Comparison of ENCODE assay signal across 10 mouse cellular contexts in the genomic region with DNA sequence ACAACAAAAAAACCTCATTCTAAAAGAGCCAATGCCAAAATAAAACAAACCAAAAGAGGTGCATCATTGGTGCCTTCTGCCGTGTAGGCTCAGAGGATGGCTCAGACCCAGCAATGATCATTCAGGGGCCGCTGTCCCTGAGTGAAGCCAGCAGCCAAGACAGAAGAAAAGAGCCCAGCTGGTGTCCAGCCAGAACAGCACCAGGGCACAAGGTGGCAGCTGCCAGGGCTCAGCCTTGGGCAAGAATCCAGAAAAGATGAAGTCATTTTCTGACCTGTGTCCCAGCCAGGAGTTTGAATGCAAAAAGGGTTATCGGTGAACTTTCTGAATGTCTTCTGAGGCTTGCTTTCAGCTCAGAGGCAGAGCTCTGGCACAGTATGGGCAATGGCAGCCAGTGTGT.
A peak's percentile ranks its signal among the peaks of the same experiment; 100 is the strongest.
DNase-seq lines count a peak whose midpoint lies in the region; ATAC-seq and TF ChIP-seq lines count a peak whose summit lies in the region.
"Had no signal": no experiment of that assay in that cellular context is flagged by ENCODE, and none has a peak within 500 bp of the region (broad histone marks: within the 10 kb centered on the region; RNA-seq: fewer than 3 reads in every experiment).

No protein-coding gene starts in this region.

- 0 out of 2 replicates have a peak, but pooled peaks cover 2% of the 10 kb centered on the region for H3K36me3 ChIP-seq in neural tube, embryonic 12.5 days

- no peak for DNase-seq in neural tube, embryonic 10.5 days (ENCODE audit: extremely low spot score, low spot score)
- DNase-seq in gastrocnemius, adult 2 months, result peak; percentile 72
- peak; percentile 77 for DNase-seq in kidney, postnatal 14 days
- peak; percentile 45 for DNase-seq in ovary, postnatal 14 days (ENCODE audit: low spot score)
- DNase-seq in yolk sac, embryonic 10.5 days (ENCODE audit: low spot score), result no peak

- no peak for TF ChIP-seq CTCF in gastrocnemius, adult 2 months (IDR thresholded peaks at IDR 0.05)

- 0 out of 2 replicates have a peak, but pooled peaks cover 3% of the 10 kb centered on the region for H3K9me3 ChIP-seq in neural tube, embryonic 12.5 days

- no peak overlapping the region for H3K4me3 ChIP-seq in neural tube, embryonic 12.5 days
- peak overlapping the region; percentile 26; the same call in 1 of the 2 replicates for H3K4me3 ChIP-seq in gastrocnemius, adult 2 months
- H3K4me3 ChIP-seq: erythroblast, embryonic 14.5 days; myocyte had no signal

- H3K27me3 ChIP-seq in neural tube, embryonic 12.5 days (replicated peaks), result no peaks in the 10 kb centered on the region

- ATAC-seq in neural tube, embryonic 12.5 days (ENCODE audit: low FRiP score, low read depth), result 0 out of 2 replicates have a peak, but pooled peaks have one; percentile 15
- peak; percentile 63 for ATAC-seq in cerebellum, adult (ENCODE audit: insufficient number of reproducible peaks, low FRiP score, low TSS enrichment)
- no peak for ATAC-seq in erythroblast, adult 5-6 weeks (replicated peaks; ENCODE audit: low FRiP score, poor library complexity, severe bottlenecking)

- WGBS in neural tube, embryonic 12.5 days, result 57% methylated on average over 3 of the region's 3 CpGs

- intact Hi-C loops in gastrocnemius, adult 2 months (cut with DNase I), result loop anchor here (2.0 kb wide), 1 partner anchor 32 kb away; no protein-coding TSS in a partner anchor

- H3K4me1 ChIP-seq in neural tube, embryonic 12.5 days, result peaks cover 29% of the 10 kb centered on the region

- no peak overlapping the region for H3K4me2 ChIP-seq in neural tube, embryonic 12.5 days (replicated peaks)

- H3K27ac ChIP-seq in neural tube, embryonic 12.5 days, result no peak overlapping the region
- H3K27ac ChIP-seq in gastrocnemius, adult 2 months, result peak overlapping the region; percentile 61

- no peak overlapping the region for H3K9ac ChIP-seq in neural tube, embryonic 12.5 days

Comparison
In these comparisons a context has a peak if more than half of its experiments do, and no peak if none do; other contexts are left out.
1. DNase-seq: peak in gastrocnemius, adult 2 months (single experiment), kidney, postnatal 14 days (single experiment) and ovary, postnatal 14 days (single experiment); none in neural tube, embryonic 10.5 days (single experiment) and yolk sac, embryonic 10.5 days (single experiment).